Mouse (Mus musculus) kidney, adult 2 months (tissue): Measurements from ENCODE around the gene Col7a1. TPM values are rescaled to one million over a fixed set of nuclear protein-coding genes. Genes with fewer than 3 reads are reported as not detected.

Experiments used
- DNase-seq: peaks from one replicate; pipeline ENCODE4 v3.0.0; 2021
- H3K27ac ChIP-seq: fragments of 200-500 bp; 2 replicates; pipeline ENCODE4 v1.5.1; 2012; ENCODE audit warnings: low read depth, low read length, control low read depth, inconsistent platforms; ENCODE audit not compliant: insufficient read depth
- H3K27me3 ChIP-seq: fragments of 200-500 bp; replicated peaks from 2 replicates; pipeline ENCODE4 v1.6.1; 2012; ENCODE audit warnings: mild to moderate bottlenecking, moderate library complexity, low read length, inconsistent platforms; ENCODE audit not compliant: control insufficient read depth, insufficient read depth
- H3K36me3 ChIP-seq: fragments of 200-500 bp; 2 replicates; pipeline ENCODE4 v1.6.1; 2012; ENCODE audit warnings: mild to moderate bottlenecking, moderate library complexity, low read length, inconsistent platforms; ENCODE audit not compliant: control insufficient read depth, insufficient read depth
- H3K4me1 ChIP-seq: fragments of 200-500 bp; 2 replicates; pipeline ENCODE4 v1.6.1; 2011; ENCODE audit warnings: low read length; ENCODE audit not compliant: control insufficient read depth, insufficient read depth
- H3K4me3 ChIP-seq: fragments of 200-500 bp; 2 replicates; pipeline ENCODE4 v1.5.1; 2011; ENCODE audit warnings: mild to moderate bottlenecking, low read depth, low read length, control low read depth; ENCODE audit not compliant: insufficient read depth
- CTCF ChIP-seq: fragments of 200-500 bp; conservative IDR thresholded peaks from 2 replicates; pipeline ENCODE4 v1.5.1; 2011; ENCODE audit warnings: low read depth, mild to moderate bottlenecking, control low read depth, low read length, moderate library complexity, mixed read lengths; ENCODE audit not compliant: insufficient read depth, insufficient read length
- POLR2A ChIP-seq: fragments of 200-500 bp; IDR thresholded peaks from one replicate; pipeline ENCODE4 v1.6.1; 2011; ENCODE audit warnings: low read depth, low read length, control low read depth
- WGBS: fragments of 180-500 bp; shearing (Covaris S2); methylation state at CpG from one replicate; pipeline ENCODE4 v1.1.7; 2018; 5-methylcytosine and 5-hydroxymethylcytosine counted together
- polyA plus RNA-seq: library from polyadenylated mRNA; depleted of rRNA; stranded (reverse); fragments of >200 nt; gene quantifications from 2 replicates; pipeline ENCODE4 v1.2.3, GENCODE M21; 2012

Gene Col7a1
- polyA plus RNA-seq, 1 experiment, result 2.3 TPM

GRCm38 (mm10) chr9:108982498-108982897 lies 29.1 kb downstream of the Col7a1 start:
- WGBS, result 63% methylated on average over 8 of the region's 8 CpGs
- Histone ChIP-seq H3K4me1 (no peaks in the 10 kb centered on the region), H3K27me3 (no peaks in the 10 kb centered on the region), H3K4me3 (no peak overlapping the region), H3K36me3 (no peaks in the 10 kb centered on the region), H3K27ac (no peak overlapping the region)
- no peak for TF ChIP-seq POLR2A
- DNase-seq, result no peak

GRCm38 (mm10) chr9:108983209-108983608 lies 29.8 kb downstream of the Col7a1 start:
- no peak for DNase-seq
- no peaks in the 10 kb centered on the region for H3K27me3 ChIP-seq
- 70% methylated on average over 9 of the region's 9 CpGs for WGBS
- no peaks in the 10 kb centered on the region for H3K4me1 ChIP-seq
- no peak for TF ChIP-seq POLR2A
- no peak for TF ChIP-seq CTCF
- H3K27ac ChIP-seq, result no peak overlapping the region
- H3K4me3 ChIP-seq, result no peak overlapping the region
- no peaks in the 10 kb centered on the region for H3K36me3 ChIP-seq

GRCm38 (mm10) chr9:108985710-108986109 lies 32.3 kb downstream of the Col7a1 start, which contains the start of gene Ucn2:
Ucn2 (plus strand) TSS chr9:108986010.
- H3K27ac ChIP-seq, result no peak within 1 kb of the TSS
- H3K4me3 ChIP-seq, result no peak within 1 kb of the TSS
- 87% methylated on average over 4 of the region's 4 CpGs for WGBS
- no peaks in the 10 kb centered on the region for H3K27me3 ChIP-seq
- H3K36me3 ChIP-seq, result no peaks in the 10 kb centered on the region
- DNase-seq, result no peak
- TF ChIP-seq CTCF (no peak), POLR2A (no peak)
- no peaks in the 10 kb centered on the region for H3K4me1 ChIP-seq

- Histone ChIP-seq H3K27me3 (no peaks in the 10 kb centered on the region), H3K36me3 (no peaks in the 10 kb centered on the region), H3K4me1 (no peaks in the 10 kb centered on the region; the same call in 1 of the 2 replicates), H3K4me3 (no peak overlapping the region), H3K27ac (no peak overlapping the region)
- DNase-seq, result no peak
- WGBS, result 29% methylated on average over 15 of the region's 15 CpGs
- TF ChIP-seq CTCF (no peak), POLR2A (no peak)
Measured at GRCm38 (mm10) chr9:108987704-108988350, 34.4 kb downstream of the Col7a1 start.

- H3K27me3 ChIP-seq, result no peaks in the 10 kb centered on the region
- H3K4me3 ChIP-seq, result no peak overlapping the region
- H3K4me1 ChIP-seq, result no peaks in the 10 kb centered on the region; the same call in 1 of the 2 replicates
- peak; percentile 24 for DNase-seq
- TF ChIP-seq CTCF (no peak), POLR2A (no peak)
- 0 out of 2 replicates have a peak overlapping the region, but pooled peaks have one; percentile 4 for H3K27ac ChIP-seq
- no peaks in the 10 kb centered on the region for H3K36me3 ChIP-seq
- WGBS, result 68% methylated on average over 4 of the region's 4 CpGs
Measured at GRCm38 (mm10) chr9:108989802-108990461, 36.5 kb downstream of the Col7a1 start.

- Histone ChIP-seq H3K4me1 (peaks cover 4% of the 10 kb centered on the region), H3K36me3 (no peaks in the 10 kb centered on the region), H3K4me3 (no peak overlapping the region), H3K27ac (0 out of 2 replicates have a peak overlapping the region, but pooled peaks have one; percentile 4), H3K27me3 (no peaks in the 10 kb centered on the region)
- WGBS, result 74% methylated on average over 7 of the region's 7 CpGs
- no peak for DNase-seq
- no peak for TF ChIP-seq CTCF
- TF ChIP-seq POLR2A, result no peak
Measured at GRCm38 (mm10) chr9:108990462-108990820, 37.1 kb downstream of the Col7a1 start.

- Histone ChIP-seq H3K4me3 (peak within 1 kb of the TSS; percentile 63), H3K27me3 (no peaks in the 10 kb centered on the region), H3K36me3 (no peaks in the 10 kb centered on the region), H3K4me1 (peaks cover 6% of the 10 kb centered on the region), H3K27ac (peak within 1 kb of the TSS; percentile 96)
- WGBS, result under 1% methylated on average over 31 of the region's 31 CpGs
- DNase-seq, result peak; percentile 100
- TF ChIP-seq POLR2A, result peak; percentile 83
- TF ChIP-seq CTCF, result no peak
Measured at GRCm38 (mm10) chr9:108991428-108992084, 38.2 kb downstream of the Col7a1 start, which contains the start of gene Pfkfb4. Pfkfb4 (plus strand) TSS chr9:108991778.
